Mouse (Mus musculus) cerebellum, postnatal 14 days (tissue): ENCODE data around the gene Neu3.
A peak's percentile ranks its signal among the peaks of the same experiment; 100 is the strongest.

Experiments
- DNase-seq, 2 experiments: peaks; one replicate each; pipeline ENCODE4 v3.0.0; 2021; ENCODE audit warnings: mixed read lengths in 2 of 2

Neu3 gene

GRCm38 (mm10) chr7:99828083-99828570 lies at the start of gene Neu3:
Gene Neu3 (minus strand): TSS chr7:99828417.
- peak; percentile 92 to 95 for DNase-seq

GRCm38 (mm10) chr7:99876345-99876744 lies 48.1 kb upstream of the Neu3 start:
- DNase-seq: peak; percentile 86 to 92

- no peak for DNase-seq
Measured at GRCm38 (mm10) chr7:99875891-99876290, 47.7 kb upstream of the Neu3 start.

GRCm38 (mm10) chr7:99873965-99874364 lies 45.7 kb upstream of the Neu3 start:
- no peak for DNase-seq

- DNase-seq: no peak
Measured at GRCm38 (mm10) chr7:99869296-99869695, 41.1 kb upstream of the Neu3 start.

GRCm38 (mm10) chr7:99865219-99865618 lies 37.0 kb upstream of the Neu3 start:
- DNase-seq: no peak

GRCm38 (mm10) chr7:99864241-99865028 lies 36.2 kb upstream of the Neu3 start:
- peak in 1 of 2 experiments; percentile 22 for DNase-seq

GRCm38 (mm10) chr7:99863362-99863761 lies 35.1 kb upstream of the Neu3 start, which contains the start of gene Spcs2:
Gene Spcs2 (minus strand): TSS chr7:99863462.
- DNase-seq: no peak

- DNase-seq: peak; percentile 96
Measured at GRCm38 (mm10) chr7:99858813-99859585, 30.8 kb upstream of the Neu3 start, which contains the start of gene Xrra1. Gene Xrra1 (plus strand): TSS chr7:99859116.

- DNase-seq: no peak
Measured at GRCm38 (mm10) chr7:99858175-99858812, 30.1 kb upstream of the Neu3 start.

GRCm38 (mm10) chr7:99856266-99856861 lies 28.1 kb upstream of the Neu3 start:
- no peak for DNase-seq

- no peak for DNase-seq
Measured at GRCm38 (mm10) chr7:99854311-99854710, 26.1 kb upstream of the Neu3 start.

- DNase-seq: no peak
Measured at GRCm38 (mm10) chr7:99853350-99853749, 25.1 kb upstream of the Neu3 start.

GRCm38 (mm10) chr7:99851618-99852017 lies 23.4 kb upstream of the Neu3 start:
- no peak for DNase-seq

- DNase-seq: no peak
Measured at GRCm38 (mm10) chr7:99851121-99851520, 22.9 kb upstream of the Neu3 start.

GRCm38 (mm10) chr7:99850534-99850933 lies 22.3 kb upstream of the Neu3 start:
- no peak for DNase-seq

- DNase-seq: no peak
Measured at GRCm38 (mm10) chr7:99845533-99846236, 17.5 kb upstream of the Neu3 start.

- DNase-seq: no peak
Measured at GRCm38 (mm10) chr7:99838241-99838640, 10.0 kb upstream of the Neu3 start.

- no peak for DNase-seq
Measured at GRCm38 (mm10) chr7:99837358-99838071, 9.3 kb upstream of the Neu3 start.

- no peak for DNase-seq
Measured at GRCm38 (mm10) chr7:99836781-99837180, 8.6 kb upstream of the Neu3 start.

- DNase-seq: no peak
Measured at GRCm38 (mm10) chr7:99834314-99834853, 6.2 kb upstream of the Neu3 start.
